Mouse (Mus musculus): ENCODE data around the gene Tenm2.

DNA sequence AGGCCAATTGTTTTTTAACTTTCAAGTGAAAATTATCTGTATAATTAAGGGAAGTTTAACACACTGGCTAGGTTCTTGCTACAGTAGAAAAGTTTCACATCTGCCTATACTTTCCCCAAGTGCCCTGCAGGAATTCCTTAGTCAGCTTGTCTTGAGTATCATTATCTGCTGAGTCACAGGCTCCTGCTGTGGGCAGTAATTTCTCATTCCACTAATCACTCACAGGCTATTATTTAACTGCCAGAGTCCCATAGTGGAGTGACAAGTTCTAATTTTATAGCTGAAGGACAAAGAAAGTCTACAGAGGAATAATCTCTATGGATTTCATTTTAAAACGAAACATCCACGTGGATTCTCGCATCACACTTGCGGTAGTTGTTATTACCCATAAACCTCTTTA is 489.5 kb downstream of the Tenm2 start:
- no peak for TF ChIP-seq CTCF (IDR thresholded peaks at IDR 0.05)
- no peak for TF ChIP-seq EP300 (IDR thresholded peaks at IDR 0.05)

Measured in lung, postnatal 0 days (tissue).